Mouse (Mus musculus) embryonic fibroblast, embryonic 13.5 days (primary cell): ENCODE results near the gene Olfr1315-ps1. TPM values are rescaled to one million over a fixed set of nuclear protein-coding genes. Genes with fewer than 3 reads are reported as not detected.

Experiments
- H3K27ac ChIP-seq: 2 replicates; pipeline ENCODE4 v1.5.1; 2012; ENCODE audit warnings: low read length, control low read depth, inconsistent platforms; ENCODE audit not compliant: insufficient read depth
- H3K4me1 ChIP-seq: 2 replicates; pipeline ENCODE4 v1.6.1; 2011; ENCODE audit warnings: low read length; ENCODE audit not compliant: control insufficient read depth, insufficient read depth
- H3K4me3 ChIP-seq: 2 replicates; pipeline ENCODE4 v1.5.1; 2011; ENCODE audit warnings: mild to moderate bottlenecking, control low read depth, low read length; ENCODE audit not compliant: insufficient read depth
- CTCF ChIP-seq: IDR thresholded peaks from 2 replicates; pipeline ENCODE4 v1.5.1; 2011; ENCODE audit warnings: mild to moderate bottlenecking, control low read depth, low read length, moderate library complexity, borderline replicate concordance; ENCODE audit not compliant: insufficient read depth
- POLR2A ChIP-seq: IDR thresholded peaks from 2 replicates; pipeline ENCODE4 v1.6.1; 2011; ENCODE audit warnings: low read depth, mild to moderate bottlenecking, control low read depth, low read length, moderate library complexity
- polyA plus RNA-seq: library from polyadenylated mRNA; stranded (reverse); fragments of >200 nt; gene quantifications from 2 replicates; pipeline ENCODE4 v1.2.4, GENCODE M21; 2011; ENCODE audit warnings: low read depth; ENCODE audit not compliant: missing spikeins, insufficient read length

Olfr1315-ps1 gene
- polyA plus RNA-seq = 1.2 and 1.8 TPM in 2 replicates

GRCm38 (mm10) chr2:112115340-112115739, at the start of gene Olfr1315-ps1:
Gene Olfr1315-ps1 (minus strand): TSS chr2:112115440.
- TF ChIP-seq CTCF = no peak
- no peak for TF ChIP-seq POLR2A
- Histone ChIP-seq H3K4me3 (no peak within 1 kb of the TSS), H3K4me1 (no peaks in the 10 kb centered on the region), H3K27ac (no peak within 1 kb of the TSS)

GRCm38 (mm10) chr2:112153898-112154297, 38.7 kb upstream of the Olfr1315-ps1 start, which contains the start of gene Olfr1318:
Gene Olfr1318 (plus strand): TSS chr2:112154198.
- H3K27ac ChIP-seq = no peak within 1 kb of the TSS
- TF ChIP-seq CTCF (no peak), POLR2A (no peak)
- H3K4me1 ChIP-seq = no peaks in the 10 kb centered on the region
- no peak within 1 kb of the TSS for H3K4me3 ChIP-seq

GRCm38 (mm10) chr2:112140029-112140428, 24.8 kb upstream of the Olfr1315-ps1 start, which contains the start of gene Olfr1317:
Gene Olfr1317 (plus strand): TSS chr2:112140329.
- H3K27ac ChIP-seq = no peak within 1 kb of the TSS
- H3K4me1 ChIP-seq = no peaks in the 10 kb centered on the region
- H3K4me3 ChIP-seq = no peak within 1 kb of the TSS
- no peak for TF ChIP-seq POLR2A
- no peak for TF ChIP-seq CTCF

- no peak within 1 kb of the TSS for H3K27ac ChIP-seq
- H3K4me1 ChIP-seq = no peaks in the 10 kb centered on the region
- H3K4me3 ChIP-seq = no peak within 1 kb of the TSS
- TF ChIP-seq CTCF = no peak
- TF ChIP-seq POLR2A = no peak
These were observed 19.6 kb upstream of the Olfr1315-ps1 start, which contains the start of gene Olfr1316 for GRCm38 (mm10) chr2:112134877-112135276. Gene Olfr1316 (minus strand): TSS chr2:112134977.

- Histone ChIP-seq H3K4me1 (no peaks in the 10 kb centered on the region), H3K4me3 (no peak within 1 kb of the TSS), H3K27ac (no peak within 1 kb of the TSS)
- TF ChIP-seq CTCF = no peak
These were observed 18.6 kb downstream of the Olfr1315-ps1 start, which contains the start of gene Olfr1314 for GRCm38 (mm10) chr2:112096681-112097080. Gene Olfr1314 (minus strand): TSS chr2:112096781.

- no peaks in the 10 kb centered on the region for H3K4me1 ChIP-seq
- TF ChIP-seq CTCF (no peak), POLR2A (no peak)
- H3K27ac ChIP-seq = no peak within 1 kb of the TSS
- no peak within 1 kb of the TSS for H3K4me3 ChIP-seq
These were observed 37.5 kb downstream of the Olfr1315-ps1 start, which contains the start of gene Olfr1313 for GRCm38 (mm10) chr2:112077743-112078142. Gene Olfr1313 (minus strand): TSS chr2:112077843.

Other genes starting within 250 kb of the Olfr1315-ps1 start
- not detected in 2 replicates for gene Olfr1305, start 238.3 kb downstream of the Olfr1315-ps1 start, polyA plus RNA-seq
- gene Olfr1306, start 199.2 kb downstream of the Olfr1315-ps1 start, polyA plus RNA-seq = not detected in 2 replicates
- gene Olfr1307, start 166.0 kb downstream of the Olfr1315-ps1 start, polyA plus RNA-seq = 0.03 TPM in 1 of 2 replicates, not detected in the other
- gene Olfr1308, start 150.5 kb downstream of the Olfr1315-ps1 start, polyA plus RNA-seq = not detected in 2 replicates
- 0.12 and 0.56 TPM in 2 replicates for gene Olfr1309, start 125.2 kb downstream of the Olfr1315-ps1 start, polyA plus RNA-seq
- gene Olfr1310, start 102.7 kb downstream of the Olfr1315-ps1 start, polyA plus RNA-seq = 0.48 and 0.51 TPM in 2 replicates
- gene Olfr1311, start 91.0 kb downstream of the Olfr1315-ps1 start, polyA plus RNA-seq = not detected in 2 replicates
- 0.15 and 0.39 TPM in 2 replicates for gene Olfr1312, start 65.2 kb downstream of the Olfr1315-ps1 start, polyA plus RNA-seq
- gene Olfr1313, start 37.6 kb downstream of the Olfr1315-ps1 start, polyA plus RNA-seq = 0.37 and 0.39 TPM in 2 replicates
- gene Olfr1314, start 18.7 kb downstream of the Olfr1315-ps1 start, polyA plus RNA-seq = 1.6 and 2.3 TPM in 2 replicates
- 1.3 and 1.9 TPM in 2 replicates for gene Olfr1316, start 19.5 kb upstream of the Olfr1315-ps1 start, polyA plus RNA-seq
- gene Olfr1317, start 24.9 kb upstream of the Olfr1315-ps1 start, polyA plus RNA-seq = not detected in 2 replicates
- gene Olfr1318, start 38.8 kb upstream of the Olfr1315-ps1 start, polyA plus RNA-seq = not detected in 2 replicates
- gene Lpcat4, start 124.0 kb upstream of the Olfr1315-ps1 start, polyA plus RNA-seq = 21.6 and 25.3 TPM in 2 replicates
- gene Nutm1, start 143.9 kb upstream of the Olfr1315-ps1 start, polyA plus RNA-seq = not detected in 2 replicates
- 70.7 and 79.5 TPM in 2 replicates for gene Nop10, start 146.5 kb upstream of the Olfr1315-ps1 start, polyA plus RNA-seq
- 27.9 and 29.2 TPM in 2 replicates for gene Slc12a6, start 150.4 kb upstream of the Olfr1315-ps1 start, polyA plus RNA-seq
- gene Gm21985, start 150.9 kb upstream of the Olfr1315-ps1 start, polyA plus RNA-seq = not detected in 2 replicates